20 mouse cellular contexts compared by ENCODE assay signal in genomic region chr4:129230926-129231325, GRCm38 (mm10). TPM values are rescaled to one million over a fixed set of nuclear protein-coding genes. Genes with fewer than 3 reads are reported as not detected.
DNase-seq lines count a peak whose midpoint lies in the region; ATAC-seq and TF ChIP-seq lines count a peak whose summit lies in the region.
"Had no signal": no experiment of that assay in that cellular context is flagged by ENCODE, and none has a peak within 500 bp of the region (broad histone marks: within the 10 kb centered on the region; RNA-seq: fewer than 3 reads in every experiment).

No protein-coding gene starts in this region.

- no peak overlapping the region for H3K4me2 ChIP-seq in kidney, embryonic 14.5 days (replicated peaks; ENCODE audit: low read depth, low read length)
- no peak overlapping the region for H3K4me2 ChIP-seq in midbrain, postnatal 0 days (ENCODE audit: low read depth, low read length, poor library complexity, severe bottlenecking)
- peak overlapping the region; percentile 18 for H3K4me2 ChIP-seq in intestine, postnatal 0 days (replicated peaks; ENCODE audit: low read depth)

- H3K27ac ChIP-seq in kidney, embryonic 14.5 days (ENCODE audit: low read depth, low read length) = peak overlapping the region; percentile 9; the same call in 1 of the 2 replicates
- peak overlapping the region; percentile 33; the same call in 1 of the 2 replicates for H3K27ac ChIP-seq in midbrain, embryonic 10.5 days (replicated peaks)
- no peak overlapping the region for H3K27ac ChIP-seq in midbrain, postnatal 0 days (ENCODE audit: low read depth, low read length)
- H3K27ac ChIP-seq in intestine, postnatal 0 days (ENCODE audit: low read depth, low read length) = peak overlapping the region; percentile 76
- H3K27ac ChIP-seq: heart, adult 2 months had no signal

- no peaks in the 10 kb centered on the region for H3K27me3 ChIP-seq in kidney, embryonic 14.5 days (ENCODE audit: control insufficient read depth, insufficient read depth, low read length)
- peaks cover 34% of the 10 kb centered on the region for H3K27me3 ChIP-seq in midbrain, embryonic 10.5 days (ENCODE audit: low read depth, poor library complexity, severe bottlenecking)
- H3K27me3 ChIP-seq in midbrain, postnatal 0 days (ENCODE audit: insufficient read depth, low read length) = no peaks in the 10 kb centered on the region
- no peaks in the 10 kb centered on the region for H3K27me3 ChIP-seq in intestine, postnatal 0 days (replicated peaks; ENCODE audit: control insufficient read depth, insufficient read depth, low read length)

- no peak overlapping the region for H3K4me3 ChIP-seq in kidney, embryonic 14.5 days (ENCODE audit: low read length)
- no peak overlapping the region for H3K4me3 ChIP-seq in midbrain, embryonic 10.5 days
- no peak overlapping the region for H3K4me3 ChIP-seq in midbrain, postnatal 0 days (ENCODE audit: low read depth, low read length)
- no peak overlapping the region for H3K4me3 ChIP-seq in intestine, postnatal 0 days (ENCODE audit: low read depth, low read length)
- H3K4me3 ChIP-seq: erythroblast, embryonic 14.5 days; heart, adult 2 months; megakaryocyte, embryonic 14.5 days had no signal

- no peak for TF ChIP-seq CTCF in midbrain, postnatal 0 days (IDR thresholded peaks at IDR 0.05)
- no peak for TF ChIP-seq CTCF in intestine, postnatal 0 days (IDR thresholded peaks at IDR 0.05; ENCODE audit: low read depth)

- ATAC-seq in kidney, embryonic 14.5 days (ENCODE audit: low FRiP score, low TSS enrichment) = no peak
- ATAC-seq in midbrain, postnatal 0 days (ENCODE audit: low FRiP score) = no peak
- no peak for ATAC-seq in intestine, postnatal 0 days
- ATAC-seq: forebrain, embryonic 16.5 days; lung, postnatal 0 days had no signal

- no peak for DNase-seq in kidney, adult 18-20 months
- DNase-seq in midbrain, embryonic 10.5 days (ENCODE audit: low spot score) = no peak
- DNase-seq in midbrain, postnatal 0 days (ENCODE audit: low spot score) = no peak
- no peak for DNase-seq in adrenal gland, adult 8-10 months
- no peak for DNase-seq in adrenal gland, adult 18-20 months (ENCODE audit: low spot score in 2 of 2)
- DNase-seq: adrenal gland, postnatal 14 days; cerebellum, adult 18-20 months; cerebellum, postnatal 36 days; gastrocnemius, postnatal 10 days; heart, adult 2 months; layer of hippocampus, postnatal 36 days; spleen, adult 18-20 months; thymus, postnatal 36 days had no signal

- no peak overlapping the region for H3K9ac ChIP-seq in kidney, embryonic 14.5 days (ENCODE audit: low read depth, low read length)
- no peak overlapping the region for H3K9ac ChIP-seq in midbrain, postnatal 0 days (replicated peaks; ENCODE audit: low read length, poor library complexity, severe bottlenecking)
- H3K9ac ChIP-seq in intestine, postnatal 0 days (ENCODE audit: low read depth, low read length) = no peak overlapping the region

- H3K36me3 ChIP-seq in kidney, embryonic 14.5 days (ENCODE audit: control insufficient read depth, insufficient read depth, low read length) = no peaks in the 10 kb centered on the region
- no peaks in the 10 kb centered on the region for H3K36me3 ChIP-seq in midbrain, embryonic 10.5 days
- no peaks in the 10 kb centered on the region for H3K36me3 ChIP-seq in midbrain, postnatal 0 days (ENCODE audit: insufficient read depth, low read length)
- H3K36me3 ChIP-seq in intestine, postnatal 0 days (ENCODE audit: control insufficient read depth, insufficient read depth) = no peaks in the 10 kb centered on the region; the same call in 1 of the 2 replicates

- peaks cover 60% of the 10 kb centered on the region for H3K4me1 ChIP-seq in kidney, embryonic 14.5 days (ENCODE audit: control insufficient read depth, insufficient read depth, low read length)
- peaks cover 70% of the 10 kb centered on the region for H3K4me1 ChIP-seq in midbrain, embryonic 10.5 days
- peaks cover 18% of the 10 kb centered on the region; the same call in 1 of the 2 replicates for H3K4me1 ChIP-seq in midbrain, postnatal 0 days (ENCODE audit: insufficient read depth, low read length)
- H3K4me1 ChIP-seq in intestine, postnatal 0 days (replicated peaks; ENCODE audit: control insufficient read depth, insufficient read depth, low read length) = peaks cover 11% of the 10 kb centered on the region

- 63% methylated on average over 8 of the region's 8 CpGs for WGBS in kidney, embryonic 14.5 days
- WGBS in midbrain, embryonic 10.5 days = 57% methylated on average over 8 of the region's 8 CpGs
- WGBS in midbrain, postnatal 0 days = 53% methylated on average over 8 of the region's 8 CpGs
- WGBS in intestine, postnatal 0 days = 36% methylated on average over 8 of the region's 8 CpGs

- no peaks in the 10 kb centered on the region for H3K9me3 ChIP-seq in kidney, embryonic 14.5 days (ENCODE audit: control insufficient read depth, low read length)
- no peaks in the 10 kb centered on the region for H3K9me3 ChIP-seq in midbrain, embryonic 10.5 days (replicated peaks)
- H3K9me3 ChIP-seq in midbrain, postnatal 0 days (ENCODE audit: low read length) = no peaks in the 10 kb centered on the region
- H3K9me3 ChIP-seq in intestine, postnatal 0 days (ENCODE audit: control insufficient read depth) = no peaks in the 10 kb centered on the region

RNA-seq across cellular contexts. Expression of gene C77080, which starts 30.3 kb away (rescaled TPM):
- polyA plus RNA-seq in kidney, embryonic 14.5 days (2014; fragmentation: Nextera tagmentation; extraction: Ambion mirVana) = 7.3 and 7.8 TPM in 2 replicates
- polyA plus RNA-seq in midbrain, embryonic 10.5 days (2016; fragmentation: Nextera tagmentation; extraction: Ambion mirVana) = 2.7 and 3.7 TPM in 2 replicates
- total RNA-seq in midbrain, postnatal 0 days (2014; rRNA removed) = 16.6 and 25.6 TPM in 2 replicates
- polyA plus RNA-seq in midbrain, postnatal 0 days (2015; fragmentation: Nextera tagmentation; extraction: Ambion mirVana) = 5.2 and 5.5 TPM in 2 replicates
- 14.3 and 15.1 TPM in 2 replicates for polyA plus RNA-seq in intestine, postnatal 0 days (2015; fragmentation: Nextera tagmentation; extraction: Ambion mirVana)
- total RNA-seq in adrenal gland, adult 8-10 months (2022) = 10 to 100 TPM; 23.9 to 44.8 (median 34.4) TPM
- total RNA-seq in adrenal gland, adult 18-20 months (2021) = 10 to 100 TPM; 18.1 to 22.1 TPM

RNA-seq across cellular contexts. Expression of gene Yars, which starts 41.4 kb away (rescaled TPM):
- polyA plus RNA-seq in kidney, embryonic 14.5 days (2014; fragmentation: Nextera tagmentation; extraction: Ambion mirVana) = 68.4 and 92.6 TPM in 2 replicates
- 107 and 111 TPM in 2 replicates for polyA plus RNA-seq in midbrain, embryonic 10.5 days (2016; fragmentation: Nextera tagmentation; extraction: Ambion mirVana)
- 66.8 and 81.9 TPM in 2 replicates for total RNA-seq in midbrain, postnatal 0 days (2014; rRNA removed)
- 107 and 111 TPM in 2 replicates for polyA plus RNA-seq in midbrain, postnatal 0 days (2015; fragmentation: Nextera tagmentation; extraction: Ambion mirVana)
- 35.6 and 41.8 TPM in 2 replicates for polyA plus RNA-seq in intestine, postnatal 0 days (2015; fragmentation: Nextera tagmentation; extraction: Ambion mirVana)
- total RNA-seq in adrenal gland, adult 8-10 months (2022) = 100 to 1,000 TPM in 1 of 4 experiments, 10 to 100 TPM in 3; 83.3 to 108 (median 89.0) TPM
- 10 to 100 TPM; 77.3 to 77.4 TPM for total RNA-seq in adrenal gland, adult 18-20 months (2021)

RNA-seq across cellular contexts. Expression of gene S100pbp, which starts 41.4 kb away (rescaled TPM):
- polyA plus RNA-seq in kidney, embryonic 14.5 days (2014; fragmentation: Nextera tagmentation; extraction: Ambion mirVana) = 17.3 and 28.9 TPM in 2 replicates
- 28.2 and 28.8 TPM in 2 replicates for polyA plus RNA-seq in midbrain, embryonic 10.5 days (2016; fragmentation: Nextera tagmentation; extraction: Ambion mirVana)
- 49.6 and 59.5 TPM in 2 replicates for total RNA-seq in midbrain, postnatal 0 days (2014; rRNA removed)
- 20.7 and 24.2 TPM in 2 replicates for polyA plus RNA-seq in midbrain, postnatal 0 days (2015; fragmentation: Nextera tagmentation; extraction: Ambion mirVana)
- polyA plus RNA-seq in intestine, postnatal 0 days (2015; fragmentation: Nextera tagmentation; extraction: Ambion mirVana) = 6.9 and 7.7 TPM in 2 replicates
- 10 to 100 TPM; 21.7 to 31.7 (median 25.4) TPM for total RNA-seq in adrenal gland, adult 8-10 months (2022)
- total RNA-seq in adrenal gland, adult 18-20 months (2021) = 10 to 100 TPM; 17.6 to 19.9 TPM

RNA-seq across cellular contexts. Expression of gene Sync, which starts 56.5 kb away (rescaled TPM):
- 0.63 and 0.84 TPM in 2 replicates for polyA plus RNA-seq in kidney, embryonic 14.5 days (2014; fragmentation: Nextera tagmentation; extraction: Ambion mirVana)
- 0.30 and 0.47 TPM in 2 replicates for polyA plus RNA-seq in midbrain, embryonic 10.5 days (2016; fragmentation: Nextera tagmentation; extraction: Ambion mirVana)
- 2.1 and 2.6 TPM in 2 replicates for total RNA-seq in midbrain, postnatal 0 days (2014; rRNA removed)
- 1.1 and 1.3 TPM in 2 replicates for polyA plus RNA-seq in midbrain, postnatal 0 days (2015; fragmentation: Nextera tagmentation; extraction: Ambion mirVana)
- 1.3 and 1.6 TPM in 2 replicates for polyA plus RNA-seq in intestine, postnatal 0 days (2015; fragmentation: Nextera tagmentation; extraction: Ambion mirVana)
- 1 to 10 TPM in 3 of 4 experiments, under 1 TPM in 1; 0.73 to 2.5 (median 1.1) TPM for total RNA-seq in adrenal gland, adult 8-10 months (2022)
- total RNA-seq in adrenal gland, adult 18-20 months (2021) = 1 to 10 TPM in 1 of 2 experiments, under 1 TPM in 1; 0.76 to 1.5 TPM
- total RNA-seq: liver, adult 2 months had no signal
- polyA plus RNA-seq: erythroblast, embryonic 14.5 days had no signal
